Mouse (Mus musculus) spleen, adult 18-20 months (tissue): Measurements from ENCODE around the gene Apba2.

Experiments used
- DNase-seq, 2 experiments: peaks; one replicate each; pipeline ENCODE4 v3.0.0; 2022; ENCODE audit warnings: mixed read lengths in 2 of 2

Apba2 gene

DNA sequence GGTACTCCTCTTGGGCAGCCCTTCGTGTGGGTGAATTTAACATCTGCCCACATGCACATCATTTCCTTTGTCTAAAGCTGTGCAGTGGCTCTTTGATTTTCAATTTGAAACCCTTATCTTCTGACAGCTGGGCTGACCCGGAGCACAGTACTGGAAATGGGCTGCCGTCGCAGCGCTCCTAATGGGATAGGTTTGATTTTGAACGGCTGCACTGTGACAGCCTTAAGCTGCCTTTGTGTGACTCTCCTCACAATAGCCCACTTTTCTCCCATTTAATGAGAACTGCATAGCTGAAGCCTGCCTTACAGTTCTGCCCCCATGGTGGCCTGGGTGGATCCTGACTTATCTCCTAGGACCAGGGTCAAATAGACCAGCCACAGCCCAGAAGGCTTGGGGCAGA, 31.9 kb downstream of the Apba2 start:
- no peak for DNase-seq

DNA sequence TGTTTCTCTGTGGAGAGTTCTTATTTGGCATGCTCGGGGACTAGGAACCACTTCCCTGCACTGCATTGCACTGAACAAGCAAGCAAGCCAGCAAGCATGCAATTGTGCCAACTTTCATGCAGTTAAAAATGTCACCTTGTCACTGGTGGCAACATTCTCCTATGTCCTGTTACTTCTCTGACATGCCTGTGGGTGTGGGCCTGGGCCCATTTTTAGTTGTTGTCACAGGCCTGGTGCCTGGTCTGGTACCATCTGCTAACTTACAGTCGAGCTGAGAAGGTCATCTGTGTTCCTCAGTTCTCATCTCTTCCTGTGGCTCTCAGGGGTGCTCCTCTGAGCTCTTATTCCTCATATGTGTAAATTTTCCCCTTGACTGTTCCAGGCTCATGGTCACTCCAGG, 33.8 kb downstream of the Apba2 start:
- no peak for DNase-seq

DNA sequence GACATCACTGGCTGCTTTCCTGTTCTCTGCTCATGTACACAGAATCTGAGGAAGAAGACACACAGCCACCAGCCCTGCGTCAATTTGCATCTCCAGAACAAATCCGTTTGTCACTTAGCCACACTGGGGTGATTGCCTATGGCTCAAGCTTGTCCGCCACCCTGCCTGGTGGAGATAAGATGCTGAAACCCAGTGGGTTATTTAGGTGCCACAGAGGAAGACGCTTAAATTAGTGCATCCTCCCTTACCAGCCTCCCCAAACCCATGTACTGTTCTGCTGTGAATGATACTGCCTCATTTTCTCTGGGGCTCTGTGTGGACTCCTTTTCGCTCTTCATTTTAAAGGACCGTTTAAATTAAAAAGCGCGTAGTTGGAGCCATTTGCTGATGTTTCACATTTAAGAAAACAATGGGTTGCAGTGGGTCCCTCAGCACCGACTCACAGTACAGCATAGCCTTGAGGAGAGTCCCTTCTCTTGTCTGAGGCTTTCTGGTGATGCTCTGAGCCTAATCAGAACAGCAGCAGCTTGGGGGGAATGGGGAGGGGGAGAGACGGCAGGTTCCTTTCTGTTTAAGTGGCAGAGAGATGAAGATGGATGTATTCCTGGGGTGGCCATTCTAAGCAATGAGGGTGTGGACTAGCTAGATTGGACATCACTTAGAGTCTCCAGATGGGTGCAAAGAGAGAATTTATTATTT, 38.1 kb downstream of the Apba2 start:
- DNase-seq = no peak

DNA sequence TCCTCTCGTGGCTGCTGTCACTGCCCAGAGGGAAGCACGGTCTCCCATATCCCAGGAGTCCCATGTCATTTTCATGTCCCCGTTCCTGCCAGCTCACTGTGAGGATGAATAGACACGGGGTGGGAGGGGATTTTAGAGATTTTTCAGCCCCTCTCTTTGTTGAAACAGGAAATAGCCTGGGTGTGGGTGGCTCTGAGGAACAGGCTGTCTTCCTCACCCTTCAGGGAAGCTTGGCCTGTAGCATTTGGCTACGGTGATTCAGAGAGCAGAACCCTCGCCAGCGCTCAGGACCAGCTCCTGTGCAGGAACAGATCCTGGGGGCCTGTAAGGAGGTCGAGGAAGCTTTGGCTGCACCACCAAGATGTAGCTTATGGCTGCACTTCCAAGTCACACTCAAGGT, 45.3 kb downstream of the Apba2 start:
- DNase-seq = no peak

DNA sequence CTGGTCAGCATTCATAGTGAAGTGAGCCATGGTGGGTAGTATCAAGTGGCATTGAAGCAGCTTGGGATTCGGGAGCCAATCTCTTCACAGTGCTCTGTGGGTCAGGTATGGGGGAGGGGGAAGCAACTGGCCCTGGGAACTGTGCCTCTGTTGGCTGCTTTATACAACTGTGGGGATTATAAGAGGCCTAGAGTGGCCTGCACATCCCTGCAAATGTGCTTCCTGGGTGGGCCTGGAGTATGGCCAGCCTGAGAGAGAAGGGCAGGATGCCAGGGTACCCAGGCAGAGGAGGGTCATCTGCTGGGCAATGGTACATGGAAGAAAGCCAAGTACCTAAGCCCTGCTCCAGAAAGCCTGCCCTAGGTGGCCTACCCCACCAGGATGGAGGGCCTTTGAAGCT, 49.4 kb downstream of the Apba2 start:
- DNase-seq = no peak

DNA sequence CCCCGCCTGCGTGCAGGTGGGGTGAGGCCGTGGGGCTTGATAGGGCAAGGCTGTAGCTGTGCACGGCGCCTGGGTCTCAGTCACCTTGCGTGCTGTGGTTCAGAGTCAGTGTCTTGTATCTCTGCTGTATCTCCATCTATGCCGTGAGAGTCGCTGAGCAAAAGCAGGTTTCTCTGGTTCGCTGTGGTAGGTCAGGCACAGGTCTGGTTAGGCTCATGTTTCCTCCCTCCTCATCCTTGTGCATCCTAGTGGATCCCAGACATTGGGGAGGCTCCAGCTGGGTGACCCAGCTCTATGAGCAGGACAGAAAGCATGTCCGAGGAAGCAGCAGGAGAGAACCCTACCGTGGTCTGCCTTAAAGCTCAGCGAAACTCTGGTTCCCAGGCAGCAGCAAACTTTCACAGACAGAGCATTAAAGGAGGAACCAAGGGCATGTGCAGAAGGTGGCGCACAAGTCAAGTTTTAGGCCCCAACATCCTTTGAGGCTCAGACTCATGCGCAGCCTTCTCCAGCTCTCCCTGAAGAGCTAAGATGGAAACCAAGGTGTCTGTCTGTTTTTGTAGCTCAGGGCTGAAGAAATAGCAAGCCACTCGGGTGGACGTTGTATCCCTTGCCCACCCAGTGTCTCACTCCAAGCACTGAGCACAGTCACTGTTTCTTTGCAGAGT, 51.2 kb downstream of the Apba2 start:
- no peak for DNase-seq

DNA sequence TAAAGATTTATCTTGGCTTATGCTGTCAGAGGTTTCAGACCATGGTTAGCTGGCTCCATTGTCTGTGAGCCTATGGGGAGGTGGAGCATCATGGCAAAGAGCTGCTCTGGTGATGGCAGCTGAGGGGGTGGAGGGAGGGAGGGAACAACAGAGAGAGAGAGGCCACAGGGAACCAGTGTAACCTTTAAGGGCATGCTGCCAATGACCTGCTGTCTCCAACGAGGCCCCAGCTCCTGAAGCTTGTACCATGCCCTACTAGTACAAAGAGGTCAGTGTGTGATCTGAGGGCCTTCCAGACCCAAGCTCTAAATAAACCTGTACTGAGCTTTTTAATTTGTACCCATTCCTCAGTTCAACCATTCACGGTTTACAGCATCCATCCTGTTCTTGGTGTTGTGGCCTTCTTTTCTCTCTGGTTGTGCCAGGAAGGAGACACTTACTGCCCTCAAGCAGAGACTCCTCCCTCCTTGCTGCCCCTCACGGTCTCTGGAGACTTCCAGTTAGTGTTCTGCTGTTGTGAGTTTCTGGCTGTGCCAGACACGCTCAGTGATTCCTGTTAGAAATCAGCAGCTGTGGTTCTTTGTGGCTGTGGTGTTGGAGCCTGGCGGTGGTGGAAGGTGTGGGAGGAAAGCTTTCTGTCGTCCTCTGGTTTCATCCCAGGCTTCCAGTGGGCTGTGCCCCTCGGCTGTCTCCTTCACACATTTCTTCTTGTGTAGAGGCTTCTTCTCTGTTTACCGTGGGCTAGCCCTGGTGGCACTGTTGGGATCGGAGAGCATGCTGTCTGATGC, 60.4 kb downstream of the Apba2 start:
- no peak for DNase-seq

DNA sequence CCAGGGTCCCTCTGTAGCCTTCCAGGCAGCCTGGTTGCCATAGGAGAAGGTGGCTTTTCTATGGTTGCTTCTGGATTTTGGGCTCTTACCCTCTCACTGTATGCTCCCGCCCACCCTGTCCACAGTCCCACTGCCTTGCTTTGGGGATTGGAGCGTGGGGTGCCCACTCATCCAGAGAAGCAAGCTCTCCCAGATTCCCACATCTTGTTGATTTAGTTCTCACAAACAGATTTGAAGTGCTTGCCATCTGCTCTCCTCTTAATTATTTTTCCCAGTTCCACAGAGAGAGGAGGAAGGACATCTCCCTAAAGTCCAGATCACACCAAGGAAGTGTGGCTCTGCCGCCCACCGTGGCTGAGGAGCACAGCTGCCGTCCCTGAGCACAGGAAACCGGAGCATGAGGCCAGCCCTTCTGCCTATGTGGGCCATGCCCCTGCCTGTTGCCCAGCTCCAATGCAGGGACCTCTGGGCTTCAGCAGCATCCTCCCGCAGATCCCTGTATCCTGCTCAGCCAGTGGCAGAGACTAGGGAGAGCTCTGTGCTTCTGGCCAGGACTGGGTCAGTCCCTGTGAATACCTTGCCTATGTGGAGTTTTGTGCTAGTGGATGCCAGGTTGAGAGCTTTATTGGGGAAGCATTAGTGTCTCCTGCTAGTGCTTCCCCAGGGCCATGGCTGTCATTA, 63.5 kb downstream of the Apba2 start:
- no peak for DNase-seq

DNA sequence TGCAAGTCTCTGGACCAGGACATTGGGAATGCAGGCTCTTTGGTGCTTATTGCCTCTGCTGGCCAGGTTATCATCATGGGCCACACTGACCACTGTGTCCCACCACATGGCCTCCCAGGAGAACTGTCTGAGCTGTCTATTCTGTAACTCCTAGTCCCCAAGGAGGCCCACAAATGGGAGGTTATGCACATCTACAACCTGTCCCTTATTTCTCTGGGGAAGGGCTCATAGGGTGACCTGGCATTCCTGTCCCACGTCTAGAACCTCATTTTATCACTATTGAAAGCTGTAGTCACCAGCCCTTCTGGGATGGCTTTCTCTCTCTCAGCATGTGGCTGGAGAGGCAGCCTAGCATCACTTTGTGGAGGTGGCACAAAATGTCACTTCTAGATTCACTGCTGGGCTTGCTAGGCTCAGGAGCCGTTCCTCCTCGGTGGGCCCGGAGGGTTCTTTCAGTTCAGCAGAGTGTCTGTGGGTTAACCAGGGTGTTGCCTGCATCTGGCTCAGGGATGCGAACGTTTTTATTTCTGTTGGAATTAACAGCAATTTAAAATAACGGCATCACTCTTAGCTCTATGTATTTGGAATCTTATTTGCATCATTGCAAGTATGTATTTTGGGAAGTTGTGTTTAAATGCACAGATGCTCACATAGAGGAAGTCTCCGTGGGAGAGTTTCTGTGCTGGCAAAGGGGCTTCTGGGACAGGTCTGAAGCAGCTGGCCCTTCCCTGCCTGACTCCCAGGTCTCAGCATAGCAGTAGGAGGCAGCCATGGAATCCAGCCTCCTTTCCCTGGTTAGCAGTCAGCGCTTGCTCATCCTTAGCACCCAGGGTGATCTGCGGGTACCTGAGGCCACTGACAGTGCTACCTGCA, 65.1 kb downstream of the Apba2 start:
- no peak for DNase-seq

DNA sequence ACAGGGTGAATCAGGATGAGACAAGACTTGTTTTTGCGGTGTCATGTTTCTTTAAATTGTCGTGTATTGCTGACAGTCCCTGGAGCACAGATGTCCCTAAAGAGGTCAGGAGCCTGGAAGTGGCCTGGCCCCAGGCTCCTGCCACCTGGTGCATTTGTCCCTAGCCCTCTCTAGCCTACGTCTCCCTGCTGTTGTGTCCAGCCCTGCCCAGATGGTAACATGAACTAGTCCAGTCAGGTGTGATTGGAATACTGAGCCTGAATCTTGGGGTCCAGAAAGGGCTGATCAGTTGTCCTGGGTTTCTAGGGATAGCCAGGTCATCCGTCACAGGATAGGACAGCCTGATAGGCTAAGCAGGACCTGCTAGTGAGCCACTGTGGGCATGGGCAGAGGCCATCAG, 67.2 kb downstream of the Apba2 start:
- DNase-seq = no peak

DNA sequence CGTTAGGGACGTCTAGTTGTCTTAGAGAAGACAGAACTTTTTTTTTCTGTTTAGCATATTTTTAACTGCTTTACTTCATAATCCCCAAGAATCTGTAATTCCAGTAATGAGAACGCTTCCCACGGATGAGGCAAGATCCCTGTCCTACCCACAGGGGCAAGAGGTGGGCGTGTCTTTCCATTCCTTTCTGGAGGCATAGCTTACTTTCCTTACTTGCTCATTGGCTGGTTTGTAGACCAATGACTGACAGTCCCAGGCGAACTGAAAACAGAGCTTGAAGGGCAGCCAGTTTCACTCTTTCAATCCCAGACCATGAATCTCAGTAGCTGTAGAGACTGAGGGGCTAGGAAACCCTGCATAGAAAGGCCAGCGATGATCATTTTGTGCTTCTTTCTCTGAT, 68.2 kb downstream of the Apba2 start:
- no peak for DNase-seq

DNA sequence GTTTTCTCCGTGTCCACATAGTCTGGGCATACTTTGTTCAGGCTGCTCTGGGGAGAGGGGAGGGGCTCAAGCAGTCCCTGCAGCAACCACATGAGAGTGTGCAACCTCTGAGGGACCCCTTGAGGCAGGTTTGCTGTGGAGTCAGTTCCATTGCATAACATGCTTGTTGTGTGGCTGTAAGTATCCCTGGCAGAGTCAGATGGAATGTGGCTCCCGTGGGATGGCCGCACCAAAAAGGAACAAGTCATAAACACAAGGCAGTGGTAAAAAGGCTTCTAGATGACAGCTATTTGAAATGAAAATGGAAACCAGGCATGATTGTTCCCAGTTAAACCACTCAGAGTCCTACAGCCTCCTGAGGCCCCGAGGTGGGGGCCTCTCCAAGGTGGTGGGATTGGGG, 69.4 kb downstream of the Apba2 start:
- no peak for DNase-seq

DNA sequence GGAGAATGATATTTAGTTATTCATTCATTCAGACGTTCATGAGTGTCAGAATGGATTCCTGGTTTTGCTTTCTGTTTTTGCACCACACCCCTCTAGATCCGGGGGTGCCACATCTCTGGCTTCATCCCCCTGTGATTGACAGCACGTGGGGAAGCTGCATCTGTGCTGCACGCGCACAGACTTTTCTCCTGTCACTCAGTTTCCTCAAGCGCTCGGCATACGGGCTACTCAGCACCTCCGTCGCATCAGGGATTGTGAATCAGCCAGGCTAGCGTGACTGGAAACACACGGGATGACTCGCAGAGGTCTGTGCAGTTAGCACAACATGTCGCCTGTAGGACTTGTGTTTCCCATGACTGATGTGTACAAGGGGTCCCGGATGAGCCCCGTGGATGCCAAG, 72.6 kb downstream of the Apba2 start:
- no peak for DNase-seq

DNA sequence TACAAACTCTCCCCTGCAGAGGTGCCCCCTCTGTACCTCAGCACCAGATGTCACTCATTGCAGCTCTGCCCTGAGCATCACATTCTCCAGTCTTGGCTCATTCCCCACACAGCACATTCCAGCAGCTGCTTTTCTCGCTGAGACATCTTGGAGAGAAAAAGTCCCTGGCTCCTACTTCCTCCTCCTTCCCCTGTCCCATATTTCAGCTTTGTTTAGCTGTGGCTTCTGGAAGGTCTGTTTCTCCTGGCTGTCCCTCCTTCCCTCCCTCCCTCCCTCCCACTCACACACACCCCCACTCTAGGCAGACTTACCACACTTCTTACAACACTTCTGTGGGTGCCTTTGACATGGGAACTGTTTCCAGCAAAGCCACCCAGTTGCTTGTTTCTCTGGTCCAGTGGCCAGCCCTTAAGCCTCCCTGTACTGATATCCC, 75.0 kb downstream of the Apba2 start:
- DNase-seq = no peak

DNA sequence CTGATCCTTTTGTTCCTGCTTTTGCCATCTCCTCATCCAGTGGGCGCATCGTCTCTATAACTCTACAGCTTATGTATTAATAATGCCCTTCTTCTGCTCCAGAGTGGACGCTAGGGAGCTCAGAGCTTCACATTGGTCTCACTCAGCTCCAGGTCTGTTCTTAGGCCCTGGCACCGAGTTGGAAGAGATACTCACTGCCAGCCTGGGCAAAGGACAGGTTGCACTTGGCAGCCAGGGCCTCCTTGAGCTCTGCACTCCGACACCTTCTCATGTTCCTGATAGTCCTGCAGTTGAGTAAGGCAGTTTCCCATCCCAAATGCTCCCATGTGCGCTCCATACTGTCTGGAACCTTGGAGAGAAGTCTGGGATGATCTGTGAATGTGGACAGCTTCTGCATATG, 76.7 kb downstream of the Apba2 start:
- DNase-seq = no peak

DNA sequence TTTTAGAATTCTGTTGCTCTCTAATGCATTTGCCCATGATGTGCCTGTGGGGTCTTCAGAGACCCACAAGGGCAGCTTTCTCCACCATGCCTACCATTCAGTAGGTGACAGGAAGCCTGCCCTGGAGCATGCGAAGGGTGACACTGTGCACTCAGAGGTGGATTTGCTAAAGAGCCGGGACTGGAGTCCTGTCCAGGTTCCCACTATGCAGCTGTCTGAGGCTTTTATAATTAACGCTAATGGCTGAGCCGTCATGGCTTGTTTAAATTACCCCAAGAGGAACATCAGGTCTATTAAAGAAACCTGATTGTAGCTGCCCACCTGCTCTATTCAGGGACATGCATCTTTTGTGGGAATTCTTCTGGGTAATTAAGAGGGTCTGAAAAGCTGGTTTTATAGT, 78.4 kb downstream of the Apba2 start:
- DNase-seq = no peak

DNA sequence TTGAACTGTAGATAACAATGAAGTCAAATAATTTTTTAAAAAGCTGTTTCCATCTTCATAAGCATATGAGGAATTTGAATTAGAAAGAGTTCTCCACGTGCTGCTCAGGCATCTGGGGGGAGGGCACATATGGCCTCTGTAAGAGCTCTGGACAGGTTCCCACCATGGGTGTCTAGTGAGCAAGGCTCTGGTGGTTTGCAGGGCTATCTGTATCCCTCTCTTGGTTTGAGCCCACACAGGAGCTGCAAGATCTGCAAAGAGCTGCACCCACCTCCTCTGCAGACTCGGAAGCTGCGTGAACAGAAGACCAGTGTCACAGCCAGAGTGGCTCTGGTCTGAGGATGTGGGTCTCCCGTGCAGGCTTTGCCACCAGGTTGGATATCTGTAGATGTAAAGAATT, 78.8 kb downstream of the Apba2 start:
- DNase-seq = no peak

DNA sequence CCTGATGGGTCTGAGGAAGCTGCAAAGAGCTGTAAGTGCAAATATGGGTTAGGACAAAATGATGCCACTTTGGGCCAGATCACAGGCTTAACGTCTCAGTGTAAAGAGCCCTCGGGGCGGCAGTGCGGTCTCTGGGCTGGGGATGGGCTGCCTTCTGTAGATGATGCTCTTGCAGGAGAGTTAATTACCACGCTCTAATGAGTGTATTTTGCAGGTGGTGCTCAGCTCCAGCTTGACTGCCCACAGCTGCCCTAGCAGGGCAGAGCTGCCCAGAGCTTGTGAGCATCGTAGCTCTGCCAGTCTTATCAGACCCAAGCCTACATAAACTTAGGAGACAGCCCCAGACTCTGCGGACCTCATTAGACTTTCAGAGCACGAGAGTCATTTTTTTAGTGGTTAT, 80.9 kb downstream of the Apba2 start:
- no peak for DNase-seq

DNA sequence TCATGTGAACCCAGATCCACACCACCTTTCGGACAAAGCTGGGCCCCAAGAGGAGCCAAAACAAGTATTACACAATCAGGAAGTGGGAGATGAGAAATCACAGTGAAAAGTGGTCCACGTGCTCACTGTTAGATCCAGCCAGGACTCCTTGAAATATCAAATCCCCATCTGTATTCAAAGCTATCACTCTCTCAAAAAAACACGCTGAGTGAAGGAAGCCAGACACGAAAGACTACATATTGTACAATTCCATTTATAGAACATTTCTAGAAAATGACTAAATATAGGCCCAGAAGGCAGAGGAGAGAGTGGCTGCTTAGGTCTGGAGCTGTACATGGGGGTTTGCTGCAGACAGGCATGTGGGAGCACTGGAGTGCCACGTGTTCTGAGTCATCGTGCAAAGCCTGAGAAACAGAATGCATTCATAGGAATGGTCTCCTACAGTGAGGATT, 82.2 kb downstream of the Apba2 start:
- DNase-seq = no peak

DNA sequence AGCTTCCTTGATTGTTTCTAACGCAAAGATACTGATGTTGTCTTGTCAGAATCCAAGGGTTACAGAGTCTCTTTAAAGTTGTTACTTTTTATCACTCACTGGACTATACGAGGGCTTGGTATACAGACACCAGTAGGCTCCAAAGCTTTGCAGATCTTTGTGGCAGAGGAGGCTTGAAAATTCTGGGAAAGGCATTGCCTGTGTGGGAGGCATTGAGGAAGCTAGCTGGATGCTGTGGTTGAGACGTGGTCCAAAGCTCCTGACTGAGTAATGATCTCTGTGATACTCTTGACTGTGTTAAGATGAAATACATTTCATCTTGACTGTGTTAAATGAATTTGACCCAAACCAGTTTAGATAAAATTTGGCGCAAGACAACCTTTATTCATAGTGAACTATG, 84.6 kb downstream of the Apba2 start:
- no peak for DNase-seq

DNA sequence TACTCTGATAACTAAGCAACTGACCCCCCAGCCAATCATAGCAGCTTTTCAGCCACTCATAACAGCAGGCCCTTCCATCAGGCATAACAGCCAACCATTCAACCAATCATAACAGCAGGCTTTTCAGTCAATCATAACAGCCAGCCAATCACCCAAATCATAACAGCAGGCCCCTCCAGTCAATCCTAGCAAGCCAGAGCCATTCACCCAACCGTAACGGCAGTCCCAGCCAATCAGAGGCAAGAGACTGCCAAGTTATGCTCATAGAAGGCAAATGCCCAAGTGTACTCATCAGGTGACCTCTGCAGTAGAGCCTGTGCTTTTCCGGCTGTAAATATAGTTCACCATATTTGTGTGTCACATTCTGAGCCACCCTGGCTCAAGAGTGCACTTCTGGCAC, 85.1 kb downstream of the Apba2 start:
- no peak for DNase-seq

DNA sequence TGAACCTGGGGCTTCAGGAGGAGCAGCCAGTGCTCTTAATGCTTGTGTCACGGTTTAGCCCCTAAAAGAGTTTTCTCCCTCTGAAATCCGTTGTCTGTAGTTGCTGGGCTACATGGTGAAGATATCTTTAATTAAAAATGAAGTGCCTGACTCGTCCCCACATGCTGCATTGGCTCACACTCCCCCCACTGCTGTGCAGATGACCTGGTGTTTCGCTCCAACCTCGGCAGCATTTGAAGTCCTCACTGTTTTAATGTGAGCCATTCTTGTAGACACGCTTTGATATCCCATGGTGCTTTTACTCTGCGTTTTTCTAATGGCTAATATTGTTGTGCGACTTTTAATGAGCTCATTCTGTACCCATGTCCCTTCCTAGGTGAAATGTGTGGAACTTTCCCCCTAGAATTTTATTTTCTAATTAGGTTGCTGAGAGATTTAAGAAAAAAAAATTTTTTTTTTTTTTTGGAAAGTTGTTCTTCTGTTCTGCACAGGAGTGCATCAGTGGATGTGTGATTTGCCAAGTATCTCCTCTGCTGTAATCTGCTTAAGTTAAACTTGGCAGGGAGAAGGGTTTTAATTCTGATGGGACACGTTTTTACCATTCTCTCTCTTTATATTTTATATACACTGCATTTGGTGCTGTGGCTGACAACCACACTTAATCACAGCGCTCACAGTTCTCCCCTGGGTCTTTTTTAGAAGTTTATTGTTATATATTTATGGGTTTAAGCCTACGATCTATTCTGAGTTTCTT, 87.3 kb downstream of the Apba2 start:
- no peak for DNase-seq
